Mouse (Mus musculus): ENCODE data around the gene Galt. TPM values are rescaled to one million over a fixed set of nuclear protein-coding genes. Genes with fewer than 3 reads are reported as not detected.

Gene Galt
- total and polyA plus RNA-seq, 3 experiments, result 19.1 to 23.2 (median 22.9) TPM

GRCm38 (mm10) chr4:41712421-41713196, 42.4 kb upstream of the Galt start:
- in situ Hi-C loops (cut with MboI; ENCODE audit: low pct_ligation_motif_present, low pct_unique_long_range_greater_than_20kb, low sequenced_read_pairs), result no loop called here
- dilution Hi-C loops (cut with MboI; ENCODE audit: extremely low pct_ligation_motif_present, extremely low pct_unique_long_range_greater_than_20kb, low sequenced_read_pairs), result no loop called here
- 0 out of 2 replicates have a peak, but pooled peaks have one; percentile 17 for TF ChIP-seq BHLHE40 (IDR thresholded peaks at IDR 0.05; ENCODE audit: low read depth, low read length)
- peak; percentile 56 for TF ChIP-seq SIN3A (IDR thresholded peaks at IDR 0.05; ENCODE audit: low read length)
- no peak for TF ChIP-seq USF2 (conservative IDR thresholded peaks at IDR 0.05; ENCODE audit: low read depth, low read length)
- peak; percentile 85 for TF ChIP-seq MXI1 (IDR thresholded peaks at IDR 0.05; ENCODE audit: low read depth, low read length)
- TF ChIP-seq MAX (IDR thresholded peaks at IDR 0.05; ENCODE audit: low read length), result peak; percentile 63
- TF ChIP-seq TBP (conservative IDR thresholded peaks at IDR 0.05; ENCODE audit: low read depth, low read length), result no peak
- peak; percentile 60 for TF ChIP-seq MYC (IDR thresholded peaks at IDR 0.05; ENCODE audit: low read depth, low read length)
- no peak for DNase-seq (ENCODE audit: extremely low read depth)
- H3K4me1 ChIP-seq (ENCODE audit: control insufficient read depth in 1 of 2, insufficient read depth in 2 of 2), result peaks cover 8 to 23% of the 10 kb centered on the region in 2 experiments
- peak overlapping the region; percentile 68 to 84 (median 84) for H3K4me3 ChIP-seq (replicated peaks in 1 of 3; ENCODE audit: low read depth in 2 of 3, low read length in 2 of 3, poor library complexity in 1 of 3)
- H3K4me2 ChIP-seq (ENCODE audit: insufficient read depth, low read depth, poor library complexity, severe bottlenecking), result peak overlapping the region; percentile 89
- no peaks in the 10 kb centered on the region for H3K9me3 ChIP-seq (replicated peaks; ENCODE audit: low read length)
- H3K79me2 ChIP-seq (replicated peaks; ENCODE audit: control insufficient read depth, extremely low read depth, insufficient read depth, poor library complexity, severe bottlenecking), result peaks cover 7% of the 10 kb centered on the region; the same call in 1 of the 2 replicates
- H3K27me3 ChIP-seq (replicated peaks), result peaks cover 4% of the 10 kb centered on the region
- H3K36me3 ChIP-seq (replicated peaks in 1 of 2; ENCODE audit: control insufficient read depth in 1 of 2, insufficient read depth in 1 of 2, low read length in 1 of 2), result peaks cover 22 to 50% of the 10 kb centered on the region in 2 experiments
- H3K27ac ChIP-seq (ENCODE audit: insufficient read depth, low read depth), result no peak overlapping the region
- H3K9ac ChIP-seq (ENCODE audit: insufficient read depth, low read depth), result peak overlapping the region; percentile 95

DNA sequence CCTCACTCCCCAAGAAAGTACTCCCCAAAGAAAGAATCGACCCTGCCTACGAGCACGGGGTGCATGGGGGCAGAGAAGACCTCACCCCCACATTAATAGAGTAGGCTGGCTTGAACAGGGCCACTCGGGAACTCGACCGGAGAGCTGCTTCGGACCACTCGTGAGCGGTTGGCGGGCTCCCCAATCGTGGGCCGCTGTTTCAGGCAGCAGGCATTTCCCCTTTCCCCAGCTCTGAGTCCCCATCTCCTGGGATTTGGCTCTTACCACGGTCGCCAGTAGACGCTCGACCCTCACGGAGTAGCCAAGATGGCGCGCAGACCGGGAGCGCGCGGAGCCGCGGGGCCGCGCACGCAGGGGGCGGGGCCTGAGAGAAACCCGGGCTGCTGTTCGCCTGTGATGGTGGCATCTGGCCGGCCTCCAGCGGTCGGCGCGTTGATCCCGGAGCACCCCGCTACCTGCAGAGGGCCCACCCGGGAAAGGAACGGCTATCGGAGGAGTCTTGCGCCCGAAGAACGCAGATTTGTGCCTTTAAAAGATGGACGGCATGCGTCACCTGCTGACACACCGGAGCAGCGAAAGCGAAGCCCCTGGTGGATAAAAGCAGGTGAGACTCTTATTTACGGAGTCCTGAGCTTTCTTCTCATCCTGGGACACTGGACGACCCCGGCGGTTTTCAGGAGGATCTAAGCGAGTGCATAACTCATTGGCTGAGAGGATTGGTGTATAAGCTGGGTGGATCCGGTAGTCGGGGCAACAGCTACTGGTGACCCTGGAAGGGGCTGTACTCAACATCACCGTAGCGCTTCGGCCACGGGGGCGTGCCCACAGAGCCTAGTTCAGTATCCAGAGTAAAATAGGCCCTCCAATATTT, 41.6 kb upstream of the Galt start, which contains the start of gene Rpp25l:
Rpp25l (minus strand) TSS at position 338 of the 871 bp plus-strand sequence.
- Histone ChIP-seq H3K9me3 (replicated peaks; ENCODE audit: low read length) (no peaks in the 10 kb centered on the region), H3K4me2 (ENCODE audit: insufficient read depth, low read depth, poor library complexity, severe bottlenecking) (peak within 1 kb of the TSS; percentile 89), H3K27ac (ENCODE audit: insufficient read depth, low read depth) (no peak within 1 kb of the TSS), H3K27me3 (replicated peaks) (no peaks in the 10 kb centered on the region), H3K36me3 (replicated peaks in 1 of 2; ENCODE audit: control insufficient read depth in 1 of 2, insufficient read depth in 1 of 2, low read length in 1 of 2) (peaks cover 30 to 59% of the 10 kb centered on the region in 2 experiments), H3K79me2 (replicated peaks; ENCODE audit: control insufficient read depth, extremely low read depth, insufficient read depth, poor library complexity, severe bottlenecking) (peaks cover 7% of the 10 kb centered on the region; the same call in 1 of the 2 replicates), H3K4me1 (ENCODE audit: control insufficient read depth in 1 of 2, insufficient read depth in 2 of 2) (peaks cover 8 to 22% of the 10 kb centered on the region in 2 experiments), H3K9ac (ENCODE audit: insufficient read depth, low read depth) (peak within 1 kb of the TSS; percentile 95), H3K4me3 (replicated peaks in 1 of 3; ENCODE audit: low read depth in 2 of 3, low read length in 2 of 3, poor library complexity in 1 of 3) (peak within 1 kb of the TSS; percentile 68 to 84 (median 84))
- in situ Hi-C loops (cut with MboI; ENCODE audit: low pct_ligation_motif_present, low pct_unique_long_range_greater_than_20kb, low sequenced_read_pairs) (no loop called here), dilution Hi-C loops (cut with MboI; ENCODE audit: extremely low pct_ligation_motif_present, extremely low pct_unique_long_range_greater_than_20kb, low sequenced_read_pairs) (no loop called here)
- peak; percentile 67 for DNase-seq (ENCODE audit: extremely low read depth)
- TF ChIP-seq MXI1 (IDR thresholded peaks at IDR 0.05; ENCODE audit: low read depth, low read length) (peak; percentile 29), ZKSCAN1 (IDR thresholded peaks at IDR 0.05; ENCODE audit: borderline replicate concordance, low read depth, low read length) (no peak), CHD1 (IDR thresholded peaks at IDR 0.05; ENCODE audit: low read depth, low read length) (no peak), TCF12 (IDR thresholded peaks at IDR 0.05; ENCODE audit: low read depth, low read length) (peak; percentile 83), UBTF (IDR thresholded peaks at IDR 0.05; ENCODE audit: low read depth, low read length) (no peak), ZC3H11A (IDR thresholded peaks at IDR 0.05; ENCODE audit: low read depth, low read length) (no peak), CTCF (conservative IDR thresholded peaks at IDR 0.05 in 1 of 2, IDR thresholded peaks at IDR 0.05 in 1 of 2; ENCODE audit: low read depth in 2 of 2, low read length in 2 of 2) (peak in 1 of 2 experiments; percentile 16; a peak in 1 of 4 replicates), USF1 (IDR thresholded peaks at IDR 0.05; ENCODE audit: low read depth, low read length) (no peak), ETS1 (conservative IDR thresholded peaks at IDR 0.05; ENCODE audit: low read depth, low read length) (no peak), MAZ (IDR thresholded peaks at IDR 0.05; ENCODE audit: low read depth, low read length) (no peak), SMC3 (IDR thresholded peaks at IDR 0.05; ENCODE audit: low read depth, low read length) (no peak; the same call in 1 of the 2 replicates), IRF4 (IDR thresholded peaks at IDR 0.05; ENCODE audit: low read depth, low read length) (no peak), NELFE (IDR thresholded peaks at IDR 0.05; ENCODE audit: low read depth, low read length) (peak; percentile 82), JUND (conservative IDR thresholded peaks at IDR 0.05; ENCODE audit: low read depth, low read length) (no peak), ZNF384 (IDR thresholded peaks at IDR 0.05; ENCODE audit: low read depth, low read length) (no peak), NRF1 (IDR thresholded peaks at IDR 0.05; ENCODE audit: low read depth, low read length) (peak; percentile 55), MEF2A (IDR thresholded peaks at IDR 0.05; ENCODE audit: borderline replicate concordance, low read depth, low read length) (no peak), PAX5 (IDR thresholded peaks at IDR 0.05; ENCODE audit: low read length) (no peak), MAFK (IDR thresholded peaks at IDR 0.05; ENCODE audit: insufficient replicate concordance, low read length) (no peak), MAX (IDR thresholded peaks at IDR 0.05; ENCODE audit: low read length) (no peak), GABPA (IDR thresholded peaks at IDR 0.05; ENCODE audit: insufficient replicate concordance, low read depth, low read length) (no peak), KAT2A (IDR thresholded peaks at IDR 0.05; ENCODE audit: insufficient replicate concordance, low read length) (no peak), CHD2 (IDR thresholded peaks at IDR 0.05; ENCODE audit: low read length) (no peak), RCOR1 (conservative IDR thresholded peaks at IDR 0.05; ENCODE audit: low read depth, low read length) (no peak)

Data from CH12.LX (cell line).